ENCODE assay signal across 10 mouse cellular contexts in genomic region chr12:85174016-85174415, GRCm38 (mm10). TPM values are rescaled to one million over a fixed set of nuclear protein-coding genes. Genes with fewer than 3 reads are reported as not detected.
A peak's percentile ranks its signal among the peaks of the same experiment; 100 is the strongest.
DNase-seq lines count a peak whose midpoint lies in the region; ATAC-seq and TF ChIP-seq lines count a peak whose summit lies in the region.
"Had no signal": no experiment of that assay in that cellular context is flagged by ENCODE, and none has a peak within 500 bp of the region (broad histone marks: within the 10 kb centered on the region; RNA-seq: fewer than 3 reads in every experiment).

No protein-coding gene starts in this region.

- H3K9me3 ChIP-seq in lung, embryonic 16.5 days (ENCODE audit: control insufficient read depth, low read length): no peaks in the 10 kb centered on the region
- H3K9me3 ChIP-seq in embryonic facial prominence, embryonic 13.5 days: no peaks in the 10 kb centered on the region
- H3K9me3 ChIP-seq in intestine, postnatal 0 days (ENCODE audit: control insufficient read depth): no peaks in the 10 kb centered on the region

- no peaks in the 10 kb centered on the region for H3K27me3 ChIP-seq in heart, adult 2 months (ENCODE audit: control insufficient read depth, insufficient read depth, low read length)
- H3K27me3 ChIP-seq in lung, embryonic 16.5 days (ENCODE audit: control insufficient read depth, insufficient read depth, low read depth, low read length): peaks cover 6% of the 10 kb centered on the region
- peaks cover 15% of the 10 kb centered on the region for H3K27me3 ChIP-seq in embryonic facial prominence, embryonic 13.5 days
- 0 out of 2 replicates have a peak, but pooled peaks cover 6% of the 10 kb centered on the region for H3K27me3 ChIP-seq in intestine, postnatal 0 days (replicated peaks; ENCODE audit: control insufficient read depth, insufficient read depth, low read length)

- no peak overlapping the region for H3K9ac ChIP-seq in heart, adult 2 months (ENCODE audit: low read depth, low read length)
- H3K9ac ChIP-seq in lung, embryonic 16.5 days (ENCODE audit: low read length): 0 out of 2 replicates have a peak overlapping the region, but pooled peaks have one; percentile 5
- 0 out of 2 replicates have a peak overlapping the region, but pooled peaks have one; percentile 12 for H3K9ac ChIP-seq in embryonic facial prominence, embryonic 13.5 days
- H3K9ac ChIP-seq in intestine, postnatal 0 days (ENCODE audit: low read depth, low read length): no peak overlapping the region

- H3K27ac ChIP-seq in heart, adult 2 months: no peak overlapping the region
- no peak overlapping the region for H3K27ac ChIP-seq in lung, embryonic 16.5 days (ENCODE audit: low read length)
- H3K27ac ChIP-seq in embryonic facial prominence, embryonic 13.5 days: no peak overlapping the region
- H3K27ac ChIP-seq in intestine, postnatal 0 days (ENCODE audit: low read depth, low read length): no peak overlapping the region

- H3K79me2 ChIP-seq in heart, adult 2 months (replicated peaks; ENCODE audit: control insufficient read depth, insufficient read depth, low read length): no peaks in the 10 kb centered on the region

- H3K4me3 ChIP-seq in heart, adult 2 months: no peak overlapping the region
- H3K4me3 ChIP-seq in lung, embryonic 16.5 days (ENCODE audit: low read length): no peak overlapping the region
- no peak overlapping the region for H3K4me3 ChIP-seq in embryonic facial prominence, embryonic 13.5 days
- H3K4me3 ChIP-seq in intestine, postnatal 0 days (ENCODE audit: low read depth, low read length): no peak overlapping the region

- no peak for ATAC-seq in lung, embryonic 16.5 days (ENCODE audit: low read depth)
- ATAC-seq in embryonic facial prominence, embryonic 13.5 days (ENCODE audit: insufficient number of reproducible peaks, insufficient read depth, low FRiP score, low TSS enrichment, low read depth): no peak
- no peak for ATAC-seq in intestine, postnatal 0 days
- no peak for ATAC-seq in erythroid progenitor cell, adult 5-6 weeks (replicated peaks; ENCODE audit: low FRiP score, poor library complexity, severe bottlenecking)

- no peak overlapping the region for H3K4me2 ChIP-seq in lung, embryonic 16.5 days (ENCODE audit: low read depth, low read length)
- peak overlapping the region; percentile 65 for H3K4me2 ChIP-seq in embryonic facial prominence, embryonic 13.5 days
- H3K4me2 ChIP-seq in intestine, postnatal 0 days (replicated peaks; ENCODE audit: low read depth): no peak overlapping the region

- WGBS in heart, adult 2 months: 67% methylated on average over 7 of the region's 7 CpGs
- WGBS in lung, embryonic 16.5 days: 58% methylated on average over 7 of the region's 7 CpGs
- 67% methylated on average over 7 of the region's 7 CpGs for WGBS in embryonic facial prominence, embryonic 13.5 days
- WGBS in intestine, postnatal 0 days: 76% methylated on average over 7 of the region's 7 CpGs

- peak; percentile 41 to 60 for DNase-seq in heart, adult 2 months
- DNase-seq in heart, adult 8-10 months (ENCODE audit: low spot score): no peak
- DNase-seq in lung, postnatal 36 days: no peak
- no peak for DNase-seq in frontal cortex, postnatal 36 days (ENCODE audit: low spot score in 2 of 2)
- DNase-seq: retina, postnatal 1 day had no signal

- H3K36me3 ChIP-seq in heart, adult 2 months (ENCODE audit: control insufficient read depth, insufficient read depth, low read length): no peaks in the 10 kb centered on the region
- H3K36me3 ChIP-seq in lung, embryonic 16.5 days (ENCODE audit: control insufficient read depth, insufficient read depth, low read length): no peaks in the 10 kb centered on the region
- H3K36me3 ChIP-seq in embryonic facial prominence, embryonic 13.5 days: no peaks in the 10 kb centered on the region; the same call in 1 of the 2 replicates
- H3K36me3 ChIP-seq in intestine, postnatal 0 days (ENCODE audit: control insufficient read depth, insufficient read depth): no peaks in the 10 kb centered on the region

- intact Hi-C loops in heart, adult 2 months (cut with DNase I): no loop called here

- TF ChIP-seq POLR2A in heart, adult 2 months (IDR thresholded peaks at IDR 0.05; ENCODE audit: insufficient read depth, low read depth, low read length): no peak

- H3K4me1 ChIP-seq in heart, adult 2 months (ENCODE audit: control insufficient read depth, insufficient read depth, low read length): peaks cover 13% of the 10 kb centered on the region
- H3K4me1 ChIP-seq in lung, embryonic 16.5 days (replicated peaks; ENCODE audit: control insufficient read depth, insufficient read depth, low read length): peaks cover 38% of the 10 kb centered on the region
- H3K4me1 ChIP-seq in embryonic facial prominence, embryonic 13.5 days: peaks cover 59% of the 10 kb centered on the region
- no peaks in the 10 kb centered on the region for H3K4me1 ChIP-seq in intestine, postnatal 0 days (replicated peaks; ENCODE audit: control insufficient read depth, insufficient read depth, low read length)

- TF ChIP-seq EP300 in heart, adult 2 months (IDR thresholded peaks at IDR 0.05; ENCODE audit: insufficient read depth, low read depth, low read length): no peak

- peak; percentile 31 for TF ChIP-seq CTCF in heart, adult 2 months (IDR thresholded peaks at IDR 0.05)
- TF ChIP-seq CTCF in intestine, postnatal 0 days (IDR thresholded peaks at IDR 0.05; ENCODE audit: low read depth): 0 out of 2 replicates have a peak, but pooled peaks have one; percentile 2

RNA-seq across cellular contexts. Expression of gene Pgf, which starts 3.6 kb away (rescaled TPM):
- total RNA-seq in heart, adult 2 months (2021): 1 to 10 TPM; 5.4 to 5.7 TPM
- polyA plus RNA-seq in heart, adult 2 months (2012; rRNA removed): 4.3 and 4.6 TPM in 2 replicates
- total RNA-seq in heart, adult 8-10 months (2022): 1 to 10 TPM; 3.7 to 5.1 (median 4.1) TPM
- 9.7 and 9.9 TPM in 2 replicates for polyA plus RNA-seq in lung, embryonic 16.5 days (2015; fragmentation: Nextera tagmentation; extraction: Ambion mirVana)
- 8.7 and 10.3 TPM in 2 replicates for polyA plus RNA-seq in embryonic facial prominence, embryonic 13.5 days (2015; fragmentation: Nextera tagmentation; extraction: Ambion mirVana)
- polyA plus RNA-seq in intestine, postnatal 0 days (2015; fragmentation: Nextera tagmentation; extraction: Ambion mirVana): 3.9 and 4.2 TPM in 2 replicates
- not detected in 2 replicates for total RNA-seq in erythroid progenitor cell, adult 5-6 weeks (2015; ENCODE audit: low replicate concordance)
- total RNA-seq in erythroid progenitor cell, adult 5-6 weeks (2017; ENCODE audit: low replicate concordance): 0.39 TPM in 1 of 2 replicates, not detected in the other
- total RNA-seq: liver, adult 2 months had no signal
- polyA plus RNA-seq: liver, adult 2 months had no signal

RNA-seq across cellular contexts. Expression of gene Rps6kl1, which starts 23.0 kb away (rescaled TPM):
- 1 to 10 TPM; 2.3 to 2.4 TPM for total RNA-seq in heart, adult 2 months (2021)
- polyA plus RNA-seq in heart, adult 2 months (2012; rRNA removed): 3.4 and 5.1 TPM in 2 replicates
- total RNA-seq in heart, adult 8-10 months (2022): 1 to 10 TPM; 1.7 to 3.5 (median 2.8) TPM
- 0.94 and 1.6 TPM in 2 replicates for polyA plus RNA-seq in lung, embryonic 16.5 days (2015; fragmentation: Nextera tagmentation; extraction: Ambion mirVana)
- 0.78 and 1.1 TPM in 2 replicates for polyA plus RNA-seq in embryonic facial prominence, embryonic 13.5 days (2015; fragmentation: Nextera tagmentation; extraction: Ambion mirVana)
- 1.3 and 1.9 TPM in 2 replicates for polyA plus RNA-seq in intestine, postnatal 0 days (2015; fragmentation: Nextera tagmentation; extraction: Ambion mirVana)
- not detected in 2 replicates for total RNA-seq in erythroid progenitor cell, adult 5-6 weeks (2015; ENCODE audit: low replicate concordance)
- total RNA-seq in erythroid progenitor cell, adult 5-6 weeks (2017; ENCODE audit: low replicate concordance): not detected in 2 replicates

RNA-seq across cellular contexts. Expression of gene Eif2b2, which starts 45.3 kb away (rescaled TPM):
- 10 to 100 TPM; 40.3 to 45.8 TPM for total RNA-seq in heart, adult 2 months (2021)
- 60.2 and 63.1 TPM in 2 replicates for polyA plus RNA-seq in heart, adult 2 months (2012; rRNA removed)
- 10 to 100 TPM; 39.5 to 50.6 (median 45.2) TPM for total RNA-seq in heart, adult 8-10 months (2022)
- polyA plus RNA-seq in lung, embryonic 16.5 days (2015; fragmentation: Nextera tagmentation; extraction: Ambion mirVana): 83.3 and 86.6 TPM in 2 replicates
- polyA plus RNA-seq in embryonic facial prominence, embryonic 13.5 days (2015; fragmentation: Nextera tagmentation; extraction: Ambion mirVana): 73.2 and 81.1 TPM in 2 replicates
- 44.5 and 44.9 TPM in 2 replicates for polyA plus RNA-seq in intestine, postnatal 0 days (2015; fragmentation: Nextera tagmentation; extraction: Ambion mirVana)
- total RNA-seq in erythroid progenitor cell, adult 5-6 weeks (2015; ENCODE audit: low replicate concordance): 10.9 and 12.3 TPM in 2 replicates
- total RNA-seq in erythroid progenitor cell, adult 5-6 weeks (2017; ENCODE audit: low replicate concordance): 30.0 and 48.4 TPM in 2 replicates

Comparison
In these comparisons a context has a peak if more than half of its experiments do, and no peak if none do; other contexts are left out.
1. DNase-seq: peak in heart, adult 2 months (2 of 2); none in heart, adult 8-10 months (single experiment), lung, postnatal 36 days (single experiment) and frontal cortex, postnatal 36 days (0 of 2).
2. H3K9ac ChIP-seq: peak in lung, embryonic 16.5 days (single experiment) and embryonic facial prominence, embryonic 13.5 days (single experiment); none in heart, adult 2 months (single experiment) and intestine, postnatal 0 days (single experiment).